Mouse (Mus musculus) CH12.LX (cell line): ENCODE data around the gene Fasn. TPM values are rescaled to one million over a fixed set of nuclear protein-coding genes. Genes with fewer than 3 reads are reported as not detected.

ENCODE experiments used
- DNase-seq: peaks from one replicate; pipeline ENCODE4 v3.0.0-alpha.2; 2013; ENCODE audit errors: extremely low read depth
- H3K27ac ChIP-seq: 2 replicates; pipeline ENCODE4 v1.5.1; 2012; ENCODE audit warnings: low read depth, mild to moderate bottlenecking, control low read depth, moderate library complexity; ENCODE audit not compliant: insufficient read depth
- H3K27me3 ChIP-seq: replicated peaks from 2 replicates; pipeline ENCODE3; 2012; ENCODE audit warnings: inconsistent platforms
- H3K36me3 ChIP-seq, 2 experiments: replicated peaks in 1 of 2; 2 replicates each; pipeline versions ENCODE3 to v1.6.1; 2012; ENCODE audit warnings: inconsistent platforms in 1 of 2, low read length in 1 of 2, mild to moderate bottlenecking in 1 of 2, mixed read lengths in 1 of 2, moderate library complexity in 1 of 2; ENCODE audit not compliant: control insufficient read depth in 1 of 2, insufficient read depth in 1 of 2
- H3K4me1 ChIP-seq, 2 experiments: 2 replicates each; pipeline ENCODE4 v1.6.1; 2012; ENCODE audit warnings: inconsistent platforms in 1 of 2, moderate library complexity in 1 of 2; ENCODE audit not compliant: insufficient read depth in 2 of 2, control insufficient read depth in 1 of 2
- H3K4me2 ChIP-seq: 2 replicates; pipeline ENCODE4 v1.6.1; 2012; ENCODE audit warnings: low read depth, mild to moderate bottlenecking, control low read depth; ENCODE audit not compliant: poor library complexity, insufficient read depth, severe bottlenecking
- H3K4me3 ChIP-seq, 3 experiments: fragments of 150-350 bp in 1 of 3; sonication (generic) in 1 of 3; replicated peaks in 1 of 3; 2 replicates each; pipeline versions ENCODE3 to v1.5.1; 2011 to 2012; ENCODE audit warnings: low read depth in 2 of 3, low read length in 2 of 3, mild to moderate bottlenecking in 2 of 3, moderate library complexity in 2 of 3, control low read depth in 1 of 3, improper control_type of control experiment in 1 of 3, inconsistent platforms in 1 of 3, mixed read lengths in 1 of 3; ENCODE audit not compliant: poor library complexity in 1 of 3
- H3K79me2 ChIP-seq: replicated peaks from 2 replicates; pipeline ENCODE4 v1.6.1; 2012; ENCODE audit warnings: mild to moderate bottlenecking, moderate library complexity; ENCODE audit not compliant: control insufficient read depth, poor library complexity, insufficient read depth, severe bottlenecking; ENCODE audit errors: extremely low read depth
- H3K9ac ChIP-seq: 2 replicates; pipeline ENCODE4 v1.6.1; 2012; ENCODE audit warnings: low read depth, mild to moderate bottlenecking, control low read depth, moderate library complexity; ENCODE audit not compliant: insufficient read depth
- H3K9me3 ChIP-seq: replicated peaks from 2 replicates; pipeline ENCODE3; 2012; ENCODE audit warnings: low read length, inconsistent platforms, mixed read lengths
- BHLHE40 ChIP-seq: IDR thresholded peaks from 2 replicates; pipeline ENCODE4 v1.6.1; 2011; ENCODE audit warnings: mild to moderate bottlenecking, low read depth, low read length, improper control_type of control experiment
- CHD1 ChIP-seq: IDR thresholded peaks from 2 replicates; pipeline ENCODE4 v1.6.1; 2012; ENCODE audit warnings: low read depth, low read length, improper control_type of control experiment, inconsistent platforms
- CHD2 ChIP-seq: IDR thresholded peaks from 2 replicates; pipeline ENCODE4 v1.6.1; 2011; ENCODE audit warnings: low read length, improper control_type of control experiment
- CTCF ChIP-seq, 2 experiments: IDR thresholded peaks in 1 of 2; conservative IDR thresholded peaks in 1 of 2; 2 replicates each; pipeline ENCODE4 v1.5.1; 2011 to 2012; ENCODE audit warnings: low read depth in 2 of 2, low read length in 2 of 2, improper control_type of control experiment in 1 of 2, inconsistent platforms in 1 of 2, mild to moderate bottlenecking in 1 of 2, moderate library complexity in 1 of 2
- EP300 ChIP-seq: IDR thresholded peaks from 2 replicates; pipeline ENCODE4 v1.6.1; 2011; ENCODE audit warnings: low read length, improper control_type of control experiment
- HCFC1 ChIP-seq: IDR thresholded peaks from 2 replicates; pipeline ENCODE4 v1.6.1; 2012; ENCODE audit warnings: low read depth, mild to moderate bottlenecking, inconsistent platforms, low read length, improper control_type of control experiment
- IRF4 ChIP-seq: IDR thresholded peaks from 2 replicates; pipeline ENCODE4 v1.6.1; 2014; ENCODE audit warnings: low read depth, mild to moderate bottlenecking, inconsistent platforms, low read length, improper control_type of control experiment
- JUND ChIP-seq: conservative IDR thresholded peaks from 2 replicates; pipeline ENCODE4 v1.6.1; 2011; ENCODE audit warnings: low read depth, low read length, improper control_type of control experiment
- MAFK ChIP-seq: IDR thresholded peaks from 2 replicates; pipeline ENCODE4 v1.6.1; 2011; ENCODE audit warnings: low read length, improper control_type of control experiment; ENCODE audit not compliant: insufficient replicate concordance
- MAX ChIP-seq: IDR thresholded peaks from 2 replicates; pipeline ENCODE4 v1.6.1; 2011; ENCODE audit warnings: low read length, improper control_type of control experiment
- MAZ ChIP-seq: IDR thresholded peaks from 2 replicates; pipeline ENCODE4 v1.6.1; 2012; ENCODE audit warnings: low read depth, mild to moderate bottlenecking, inconsistent platforms, low read length, improper control_type of control experiment, moderate library complexity
- MEF2A ChIP-seq: IDR thresholded peaks from 2 replicates; pipeline ENCODE4 v1.6.1; 2014; ENCODE audit warnings: low read depth, mild to moderate bottlenecking, inconsistent platforms, low read length, improper control_type of control experiment, borderline replicate concordance
- NELFE ChIP-seq: IDR thresholded peaks from 2 replicates; pipeline ENCODE4 v1.6.1; 2011; ENCODE audit warnings: low read depth, low read length, improper control_type of control experiment
- NRF1 ChIP-seq: IDR thresholded peaks from 2 replicates; pipeline ENCODE4 v1.6.1; 2014; ENCODE audit warnings: low read depth, mild to moderate bottlenecking, inconsistent platforms, low read length, improper control_type of control experiment, moderate library complexity
- PAX5 ChIP-seq: IDR thresholded peaks from 2 replicates; pipeline ENCODE4 v1.6.1; 2012; ENCODE audit warnings: low read length, inconsistent platforms, mixed read lengths
- RCOR1 ChIP-seq: conservative IDR thresholded peaks from 2 replicates; pipeline ENCODE4 v1.6.1; 2012; ENCODE audit warnings: low read depth, mild to moderate bottlenecking, inconsistent platforms, low read length, improper control_type of control experiment
- SIN3A ChIP-seq: IDR thresholded peaks from 2 replicates; pipeline ENCODE4 v1.6.1; 2012; ENCODE audit warnings: low read length, improper control_type of control experiment, inconsistent platforms
- SMC3 ChIP-seq: IDR thresholded peaks from 2 replicates; pipeline ENCODE4 v1.6.1; 2011; ENCODE audit warnings: low read depth, low read length, improper control_type of control experiment
- TBP ChIP-seq: conservative IDR thresholded peaks from 2 replicates; pipeline ENCODE4 v1.6.1; 2011; ENCODE audit warnings: low read depth, low read length, improper control_type of control experiment
- UBTF ChIP-seq: IDR thresholded peaks from 2 replicates; pipeline ENCODE4 v1.6.1; 2012; ENCODE audit warnings: low read depth, mild to moderate bottlenecking, inconsistent platforms, low read length, improper control_type of control experiment, moderate library complexity
- USF2 ChIP-seq: conservative IDR thresholded peaks from 2 replicates; pipeline ENCODE4 v1.6.1; 2011; ENCODE audit warnings: low read depth, low read length, improper control_type of control experiment
- ZMIZ1 ChIP-seq: IDR thresholded peaks from 2 replicates; pipeline ENCODE4 v1.6.1; 2012; ENCODE audit warnings: low read depth, mild to moderate bottlenecking, inconsistent platforms, low read length, improper control_type of control experiment
- ZNF384 ChIP-seq: IDR thresholded peaks from 2 replicates; pipeline ENCODE4 v1.6.1; 2012; ENCODE audit warnings: low read depth, low read length, improper control_type of control experiment, inconsistent platforms
- dilution Hi-C: fragments of 300-500 bp; cut with MboI; formaldehyde crosslinking; loops from 2 replicates; pipeline ENCODE4 v1.14.3; 2020; ENCODE audit warnings: low sequenced_read_pairs; ENCODE audit not compliant: extremely low pct_unique_long_range_greater_than_20kb, extremely low pct_ligation_motif_present
- in situ Hi-C: fragments of 300-500 bp; cut with MboI; formaldehyde crosslinking; loops from 3 replicates; pipeline ENCODE4 v1.14.3; 2019; ENCODE audit warnings: low sequenced_read_pairs, low pct_ligation_motif_present, low pct_unique_long_range_greater_than_20kb, mixed read lengths
- polyA plus RNA-seq: library from polyadenylated mRNA; unstranded; fragments of >175 nt; gene quantifications from 2 replicates; pipeline ENCODE4 v1.2.1, GENCODE M21; 2012; ENCODE audit warnings: low read depth; ENCODE audit not compliant: insufficient read length
- total RNA-seq, 2 experiments: library from RNA; depleted of rRNA; stranded (reverse); fragments of 300-350 nt in 1 of 2; fragments of >200 nt in 1 of 2; gene quantifications; 2 replicates each; pipeline ENCODE4 v1.2.3; 2012 to 2014

Gene Fasn
- total and polyA plus RNA-seq, 3 experiments = 116 to 300 (median 186) TPM

- TF ChIP-seq NRF1 (peak; percentile 52), HCFC1 (peak; percentile 67), MEF2A (peak; percentile 82), MAFK (no peak), MAZ (peak; percentile 28; the same call in 1 of the 2 replicates), CTCF (conservative IDR thresholded peaks at IDR 0.05 in 1 of 2, IDR thresholded peaks at IDR 0.05 in 1 of 2; ENCODE audit: low read depth in 2 of 2, low read length in 2 of 2) (peak; percentile 99 to 100), ZMIZ1 (no peak), PAX5 (no peak), EP300 (peak; percentile 29; the same call in 1 of the 2 replicates), ZNF384 (no peak), RCOR1 (no peak)
These were observed 48.4 kb downstream of the Fasn start (continued) for GRCm38 (mm10) chr11:120775774-120776469.

- H3K36me3 ChIP-seq = no peaks in the 10 kb centered on the region
- H3K4me2 ChIP-seq = no peak overlapping the region
- peaks cover 0 to 9% of the 10 kb centered on the region in 2 experiments; a peak in 2 of 4 replicates for H3K4me1 ChIP-seq
- no peak for DNase-seq
- no peak overlapping the region for H3K27ac ChIP-seq
- in situ Hi-C loops = no loop called here
- H3K79me2 ChIP-seq = no peaks in the 10 kb centered on the region
- TF ChIP-seq CHD1 (no peak), CHD2 (no peak), BHLHE40 (no peak), UBTF (no peak), USF2 (no peak), IRF4 (no peak), RCOR1 (no peak), SIN3A (no peak), JUND (no peak), MAX (no peak), TBP (no peak), NELFE (no peak), MEF2A (no peak), SMC3 (no peak)
- dilution Hi-C loops = no loop called here
- no peaks in the 10 kb centered on the region for H3K27me3 ChIP-seq
- no peak overlapping the region for H3K4me3 ChIP-seq
- no peaks in the 10 kb centered on the region for H3K9me3 ChIP-seq
- H3K9ac ChIP-seq = no peak overlapping the region
These were observed 50.7 kb downstream of the Fasn start for GRCm38 (mm10) chr11:120773463-120774190.
